Mouse (Mus musculus): ENCODE data around the gene Sipa1. TPM values are rescaled to one million over a fixed set of nuclear protein-coding genes. Genes with fewer than 3 reads are reported as not detected.

The Sipa1 gene
- total RNA-seq (2021) = 10 to 100 TPM; 39.8 to 62.1 TPM
- 165 and 177 TPM in 2 replicates for polyA plus RNA-seq (2012; rRNA removed)
- long read RNA-seq, transcript Sipa1-201 (18 exons, 3,812 nt) = minor isoform, 6 of 71 reads
- long read RNA-seq, transcript Sipa1-203 (17 exons, 3,584 nt) = major isoform, 11 of 71 reads
- long read RNA-seq, transcript Sipa1-204 (16 exons, 3,583 nt) = minor isoform, 8 of 71 reads
- long read RNA-seq, partial matches to known transcripts = 13 of 71 reads
- long read RNA-seq, other reads (novel, unspliced or antisense) = 31 of 71 reads

GRCm38 (mm10) chr19:5662981-5663913, at the start of gene Sipa1:
Gene Sipa1, minus strand, starts transcription at chr19:5663707.
- DNase-seq = peak; percentile 98

- DNase-seq = no peak
These were observed 49.7 kb upstream of the Sipa1 start for GRCm38 (mm10) chr19:5713255-5713654.

GRCm38 (mm10) chr19:5711907-5712460, 48.5 kb upstream of the Sipa1 start:
- no peak for DNase-seq

GRCm38 (mm10) chr19:5711218-5711617, 47.7 kb upstream of the Sipa1 start:
- peak; percentile 72 for DNase-seq

- DNase-seq = no peak
These were observed 47.1 kb upstream of the Sipa1 start for GRCm38 (mm10) chr19:5710581-5710980.

- no peak for DNase-seq
These were observed 46.6 kb upstream of the Sipa1 start for GRCm38 (mm10) chr19:5710068-5710467.

- DNase-seq = no peak
These were observed 41.5 kb upstream of the Sipa1 start for GRCm38 (mm10) chr19:5704801-5705571.

GRCm38 (mm10) chr19:5704163-5704800, 40.8 kb upstream of the Sipa1 start, which contains the start of gene Kcnk7:
Gene Kcnk7, plus strand, starts transcription at chr19:5704367.
- no peak for DNase-seq

- no peak for DNase-seq
These were observed 32.4 kb upstream of the Sipa1 start for GRCm38 (mm10) chr19:5695849-5696462.

GRCm38 (mm10) chr19:5693801-5694200, 30.3 kb upstream of the Sipa1 start:
- DNase-seq = no peak

- DNase-seq = no peak
These were observed 29.4 kb upstream of the Sipa1 start for GRCm38 (mm10) chr19:5692913-5693396.

- DNase-seq = peak; percentile 75
These were observed 28.8 kb upstream of the Sipa1 start for GRCm38 (mm10) chr19:5692086-5692912.

GRCm38 (mm10) chr19:5691601-5692000, 28.1 kb upstream of the Sipa1 start:
- DNase-seq = no peak

GRCm38 (mm10) chr19:5690343-5690735, 26.8 kb upstream of the Sipa1 start:
- no peak for DNase-seq

- peak; percentile 94 for DNase-seq
These were observed 26.2 kb upstream of the Sipa1 start for GRCm38 (mm10) chr19:5689565-5690342.

GRCm38 (mm10) chr19:5689088-5689428, 25.6 kb upstream of the Sipa1 start:
- no peak for DNase-seq

- peak; percentile 98 for DNase-seq
These were observed 24.9 kb upstream of the Sipa1 start, which contains the start of the genes Map3k11 and Pcnx3 for GRCm38 (mm10) chr19:5688200-5689087. Gene Map3k11, plus strand, starts transcription at chr19:5688742. Gene Pcnx3, minus strand, starts transcription at chr19:5688908.

- DNase-seq = no peak
These were observed 24.2 kb upstream of the Sipa1 start for GRCm38 (mm10) chr19:5687738-5688137.

Data from adrenal gland, adult 2 months (tissue).